Comparison of ENCODE assay signal across 14 mouse cellular contexts in the genomic region with DNA sequence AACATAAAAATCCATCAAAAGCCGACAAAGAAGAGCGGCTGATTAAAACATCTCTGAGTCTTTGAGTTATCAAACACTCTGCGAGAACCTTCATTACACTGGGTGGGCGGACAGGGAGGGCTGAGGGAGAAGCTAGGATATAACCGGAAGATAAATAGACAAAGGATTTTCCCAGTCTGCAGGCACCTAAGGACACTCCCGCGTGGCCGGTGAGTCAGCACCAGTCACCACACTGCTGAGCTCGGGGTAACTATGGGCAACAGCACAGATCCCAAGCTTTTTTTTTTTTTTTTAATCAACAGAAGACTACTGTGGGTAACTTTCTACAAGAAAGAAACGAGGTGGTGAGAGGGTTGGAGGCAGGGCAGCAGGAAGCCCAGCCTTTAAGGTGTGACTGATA. TPM values are rescaled to one million over a fixed set of nuclear protein-coding genes. Genes with fewer than 3 reads are reported as not detected.
A peak's percentile ranks its signal among the peaks of the same experiment; 100 is the strongest.
DNase-seq lines count a peak whose midpoint lies in the region; ATAC-seq and TF ChIP-seq lines count a peak whose summit lies in the region.
"Had no signal": no experiment of that assay in that cellular context is flagged by ENCODE, and none has a peak within 500 bp of the region (broad histone marks: within the 10 kb centered on the region; RNA-seq: fewer than 3 reads in every experiment).

No protein-coding gene starts in this region.

- whole genome bisulfite sequencing in kidney, postnatal 0 days = 43% methylated on average over 10 of the region's 10 CpGs

- H3K9me3 ChIP-seq in kidney, postnatal 0 days (replicated peaks; ENCODE audit: low read length) = no peaks in the 10 kb centered on the region
- H3K9me3 ChIP-seq: midbrain, embryonic 10.5 days; neural tube, embryonic 13.5 days had no signal

- no peaks in the 10 kb centered on the region for H3K27me3 ChIP-seq in kidney, postnatal 0 days (ENCODE audit: insufficient read depth, low read length)
- H3K27me3 ChIP-seq in Patski = no peaks in the 10 kb centered on the region
- H3K27me3 ChIP-seq: neural tube, embryonic 13.5 days had no signal

- H3K27ac ChIP-seq in kidney, postnatal 0 days = no peak overlapping the region
- H3K27ac ChIP-seq: midbrain, embryonic 10.5 days; neural tube, embryonic 13.5 days had no signal

- no peak overlapping the region for H3K4me3 ChIP-seq in kidney, postnatal 0 days (replicated peaks; ENCODE audit: low read depth, low read length)
- H3K4me3 ChIP-seq: midbrain, embryonic 10.5 days; neural tube, embryonic 13.5 days had no signal

- H3K9ac ChIP-seq in kidney, postnatal 0 days (ENCODE audit: low read depth, low read length) = no peak overlapping the region
- H3K9ac ChIP-seq: neural tube, embryonic 13.5 days had no signal

- DNase-seq in kidney, postnatal 0 days (ENCODE audit: low spot score) = no peak
- no peak for DNase-seq in kidney, postnatal 36 days
- peak; percentile 59 for DNase-seq in Patski (ENCODE audit: low read depth, low spot score)
- peak; percentile 53 to 58 for DNase-seq in frontal cortex, postnatal 36 days (ENCODE audit: low spot score in 2 of 2)
- DNase-seq in right cerebral cortex, postnatal 25 days = peak; percentile 49
- DNase-seq in cerebellum, adult 8-10 months = no peak
- no peak for DNase-seq in layer of hippocampus, postnatal 25 days (ENCODE audit: extremely low spot score in 1 of 2, low spot score in 1 of 2)
- no peak for DNase-seq in thymus, adult 18-20 months
- DNase-seq: cerebellum, postnatal 36 days; gastrocnemius, postnatal 10 days; kidney, adult 11 months had no signal

- in situ Hi-C loops in Patski (cut with MboI; ENCODE audit: low pct_unique_long_range_greater_than_20kb) = loop anchor here (5.0 to 25.0 kb wide), 2 partner anchors 42 to 607 kb away; no protein-coding TSS in a partner anchor

- no peak overlapping the region for H3K4me2 ChIP-seq in kidney, postnatal 0 days (ENCODE audit: low read length)
- H3K4me2 ChIP-seq: neural tube, embryonic 13.5 days had no signal

- TF ChIP-seq CTCF in kidney, postnatal 0 days (IDR thresholded peaks at IDR 0.05; ENCODE audit: low read depth) = no peak
- TF ChIP-seq CTCF in Patski (IDR thresholded peaks at IDR 0.05) = no peak

- CTCF ChIA-PET in Patski (lab: Charles Lee) = interaction anchor here (0.8 to 3.5 kb wide), 6 partner anchors 9 to 85 kb away, joined by 3 to 14 read pairs (median 4); no protein-coding TSS in a partner anchor

- no peaks in the 10 kb centered on the region for H3K36me3 ChIP-seq in kidney, postnatal 0 days (ENCODE audit: insufficient read depth, low read length)
- H3K36me3 ChIP-seq: midbrain, embryonic 10.5 days; neural tube, embryonic 13.5 days had no signal

- POLR2A ChIA-PET in Patski (lab: Charles Lee) = interaction anchor here (0.7 to 1.7 kb wide), 3 partner anchors 9 to 639 kb away, joined by 3 to 7 read pairs (median 3); no protein-coding TSS in a partner anchor

- ATAC-seq in kidney, postnatal 0 days (replicated peaks; ENCODE audit: low FRiP score, low read depth) = 0 out of 2 replicates have a peak, but pooled peaks have one; percentile 52
- peak; percentile 86 for ATAC-seq in Patski

- H3K4me1 ChIP-seq in kidney, postnatal 0 days (replicated peaks; ENCODE audit: insufficient read depth, low read length) = no peaks in the 10 kb centered on the region

RNA-seq across cellular contexts. Expression of a gene that starts 16.6 kb away (rescaled TPM):
- 8.2 and 12.2 TPM in 2 replicates for polyA plus RNA-seq in kidney, postnatal 0 days (2015; fragmentation: Nextera tagmentation; extraction: Ambion mirVana)
- polyA plus RNA-seq in Patski (2021) = 5.1 TPM
- 10 to 100 TPM; 42.0 to 45.1 TPM for total RNA-seq in layer of hippocampus, postnatal 25 days (2021)

RNA-seq across cellular contexts. Expression of a gene that starts 28.1 kb away (rescaled TPM):
- polyA plus RNA-seq in kidney, postnatal 0 days (2015; fragmentation: Nextera tagmentation; extraction: Ambion mirVana) = 6.8 and 7.4 TPM in 2 replicates
- polyA plus RNA-seq in Patski (2021) = not detected
- not detected for total RNA-seq in layer of hippocampus, postnatal 25 days (2021)
- total RNA-seq: gastrocnemius, postnatal 10 days; layer of hippocampus, postnatal 14 days had no signal

Comparison
In these comparisons a context has a peak if more than half of its experiments do, and no peak if none do; other contexts are left out.
1. DNase-seq: peak in Patski (single experiment), frontal cortex, postnatal 36 days (2 of 2) and right cerebral cortex, postnatal 25 days (single experiment); none in kidney, postnatal 0 days (single experiment), kidney, postnatal 36 days (0 of 2), cerebellum, adult 8-10 months (single experiment), layer of hippocampus, postnatal 25 days (0 of 2) and thymus, adult 18-20 months (0 of 2).